Mouse (Mus musculus): ENCODE data around the gene Ppp1r13b.
"Not testable (repeated sequence)": the region's sequence is repeated elsewhere in the genome, so short reads cannot be mapped to it uniquely, and the experiment has no call there.

Ppp1r13b gene

GRCm38 (mm10) chr12:111907970-111908681 lies at the start of gene Ppp1r13b:
Gene Ppp1r13b, minus strand, starts transcription at chr12:111908110.
- DNase-seq (ENCODE audit: low read depth, low spot score), result peak; percentile 78

GRCm38 (mm10) chr12:111956173-111956572 lies 48.3 kb upstream of the Ppp1r13b start:
- no peak for DNase-seq (ENCODE audit: low read depth, low spot score)

GRCm38 (mm10) chr12:111951701-111952100 lies 43.8 kb upstream of the Ppp1r13b start:
- no peak for DNase-seq (ENCODE audit: low read depth, low spot score)

GRCm38 (mm10) chr12:111950486-111950885 lies 42.6 kb upstream of the Ppp1r13b start:
- DNase-seq (ENCODE audit: low read depth, low spot score), result no peak

- DNase-seq (ENCODE audit: low read depth, low spot score), result no peak
Observed at GRCm38 (mm10) chr12:111946716-111947115, 38.8 kb upstream of the Ppp1r13b start.

GRCm38 (mm10) chr12:111945765-111946655 lies 38.1 kb upstream of the Ppp1r13b start:
- DNase-seq (ENCODE audit: low read depth, low spot score), result not testable (repeated sequence)

GRCm38 (mm10) chr12:111945115-111945514 lies 37.2 kb upstream of the Ppp1r13b start:
- DNase-seq (ENCODE audit: low read depth, low spot score), result no peak

- DNase-seq (ENCODE audit: low read depth, low spot score), result not testable (repeated sequence)
Observed at GRCm38 (mm10) chr12:111944065-111944987, 36.4 kb upstream of the Ppp1r13b start.

GRCm38 (mm10) chr12:111943421-111944064 lies 35.6 kb upstream of the Ppp1r13b start:
- no peak for DNase-seq (ENCODE audit: low read depth, low spot score)

GRCm38 (mm10) chr12:111938623-111939177 lies 30.8 kb upstream of the Ppp1r13b start:
- DNase-seq (ENCODE audit: low read depth, low spot score), result no peak

- DNase-seq (ENCODE audit: low read depth, low spot score), result no peak
Observed at GRCm38 (mm10) chr12:111936706-111937550, 29.0 kb upstream of the Ppp1r13b start.

GRCm38 (mm10) chr12:111933971-111934370 lies 26.1 kb upstream of the Ppp1r13b start:
- no peak for DNase-seq (ENCODE audit: low read depth, low spot score)

GRCm38 (mm10) chr12:111933032-111933704 lies 25.3 kb upstream of the Ppp1r13b start:
- no peak for DNase-seq (ENCODE audit: low read depth, low spot score)

GRCm38 (mm10) chr12:111932513-111932912 lies 24.6 kb upstream of the Ppp1r13b start:
- DNase-seq (ENCODE audit: low read depth, low spot score), result no peak

GRCm38 (mm10) chr12:111931411-111932025 lies 23.6 kb upstream of the Ppp1r13b start:
- DNase-seq (ENCODE audit: low read depth, low spot score), result no peak

GRCm38 (mm10) chr12:111928411-111928966 lies 20.6 kb upstream of the Ppp1r13b start:
- no peak for DNase-seq (ENCODE audit: low read depth, low spot score)

- no peak for DNase-seq (ENCODE audit: low read depth, low spot score)
Observed at GRCm38 (mm10) chr12:111927338-111927737, 19.4 kb upstream of the Ppp1r13b start.

- DNase-seq (ENCODE audit: low read depth, low spot score), result no peak
Observed at GRCm38 (mm10) chr12:111923117-111923516, 15.2 kb upstream of the Ppp1r13b start.

All from WW6 (cell line).